Mouse (Mus musculus) neural tube, embryonic 15.5 days (tissue): Measurements from ENCODE around the gene Pcnx. TPM values are rescaled to one million over a fixed set of nuclear protein-coding genes. Genes with fewer than 3 reads are reported as not detected.

Source experiments
- polyA plus RNA-seq: library from polyadenylated mRNA; unstranded; fragments of >200 nt; fragmentation: Nextera tagmentation; extraction: Ambion mirVana; gene quantifications from 2 replicates; pipeline ENCODE4 v1.2.1, GENCODE M21; 2015

Pcnx gene
- polyA plus RNA-seq, 1 experiment from 2014 or later = 9.6 TPM

Other genes with a start within 250 kb of the Pcnx start
- 17.0 and 20.9 TPM in 2 replicates for gene Ttc9, start 228.8 kb upstream of the Pcnx start, polyA plus RNA-seq
- gene Map3k9, start 78.8 kb upstream of the Pcnx start, polyA plus RNA-seq = 10.2 and 11.5 TPM in 2 replicates